Mouse (Mus musculus): ENCODE measurements around the gene Akr1c6.
"Not testable (repeated sequence)": the region's sequence is repeated elsewhere in the genome, so short reads cannot be mapped to it uniquely, and the experiment has no call there.

Akr1c6 gene

GRCm38 (mm10) chr13:4434006-4434405, at the start of gene Akr1c6:
Gene Akr1c6, plus strand, starts transcription at chr13:4434306.
- no peak for DNase-seq

- DNase-seq = no peak
Measured at GRCm38 (mm10) chr13:4384918-4385317, 49.2 kb upstream of the Akr1c6 start.

GRCm38 (mm10) chr13:4385541-4385940, 48.6 kb upstream of the Akr1c6 start:
- no peak for DNase-seq

GRCm38 (mm10) chr13:4388762-4389446, 45.2 kb upstream of the Akr1c6 start:
- no peak for DNase-seq

GRCm38 (mm10) chr13:4400360-4400759, 33.7 kb upstream of the Akr1c6 start:
- DNase-seq = not testable (repeated sequence)

- no peak for DNase-seq
Measured at GRCm38 (mm10) chr13:4400831-4401230, 33.3 kb upstream of the Akr1c6 start.

- no peak for DNase-seq
Measured at GRCm38 (mm10) chr13:4402221-4402620, 31.9 kb upstream of the Akr1c6 start.

- DNase-seq = no peak
Measured at GRCm38 (mm10) chr13:4404726-4405125, 29.4 kb upstream of the Akr1c6 start.

GRCm38 (mm10) chr13:4406771-4407170, 27.3 kb upstream of the Akr1c6 start:
- no peak for DNase-seq

GRCm38 (mm10) chr13:4428558-4428957, 5.5 kb upstream of the Akr1c6 start:
- DNase-seq = no peak

- no peak for DNase-seq
Measured at GRCm38 (mm10) chr13:4429034-4429433, 5.1 kb upstream of the Akr1c6 start.

- DNase-seq = no peak
Measured at GRCm38 (mm10) chr13:4431129-4431528, 3.0 kb upstream of the Akr1c6 start.

GRCm38 (mm10) chr13:4465641-4466040, 31.5 kb downstream of the Akr1c6 start:
- no peak for DNase-seq

- no peak for DNase-seq
Measured at GRCm38 (mm10) chr13:4467896-4468295, 33.8 kb downstream of the Akr1c6 start.

All from thymus, postnatal 14 days (tissue).